Mouse (Mus musculus): Measurements from ENCODE around the gene Duxbl1. TPM values are rescaled to one million over a fixed set of nuclear protein-coding genes. Genes with fewer than 3 reads are reported as not detected.
"Not testable (repeated sequence)": the region's sequence is repeated elsewhere in the genome, so short reads cannot be mapped to it uniquely, and the experiment has no call there.

The Duxbl1 gene
- not detected in 2 replicates for total RNA-seq (2017)

- peak; percentile 46 to 47; a peak in 3 of 4 replicates for ATAC-seq (replicated peaks in 1 of 2; ENCODE audit: insufficient read depth in 1 of 2, low FRiP score in 2 of 2, low TSS enrichment in 1 of 2, low read depth in 1 of 2, poor library complexity in 2 of 2, severe bottlenecking in 2 of 2)
Measured at GRCm38 (mm10) chr14:25978371-25979241, at the start of gene Duxbl1. Duxbl1 (plus strand) TSS chr14:25978577.

- not testable (repeated sequence) for ATAC-seq (replicated peaks in 1 of 2; ENCODE audit: insufficient read depth in 1 of 2, low FRiP score in 2 of 2, low TSS enrichment in 1 of 2, low read depth in 1 of 2, poor library complexity in 2 of 2, severe bottlenecking in 2 of 2)
Measured at GRCm38 (mm10) chr14:25936867-25937630, 41.3 kb upstream of the Duxbl1 start.

GRCm38 (mm10) chr14:25938004-25938403, 40.4 kb upstream of the Duxbl1 start, which contains the start of gene Cphx1:
Cphx1 (plus strand) TSS chr14:25938304.
- not testable (repeated sequence) for ATAC-seq (replicated peaks in 1 of 2; ENCODE audit: insufficient read depth in 1 of 2, low FRiP score in 2 of 2, low TSS enrichment in 1 of 2, low read depth in 1 of 2, poor library complexity in 2 of 2, severe bottlenecking in 2 of 2)

GRCm38 (mm10) chr14:25957861-25958260, 20.5 kb upstream of the Duxbl1 start:
- ATAC-seq (replicated peaks in 1 of 2; ENCODE audit: insufficient read depth in 1 of 2, low FRiP score in 2 of 2, low TSS enrichment in 1 of 2, low read depth in 1 of 2, poor library complexity in 2 of 2, severe bottlenecking in 2 of 2), result not testable (repeated sequence)

- ATAC-seq (replicated peaks in 1 of 2; ENCODE audit: insufficient read depth in 1 of 2, low FRiP score in 2 of 2, low TSS enrichment in 1 of 2, low read depth in 1 of 2, poor library complexity in 2 of 2, severe bottlenecking in 2 of 2), result not testable (repeated sequence)
Measured at GRCm38 (mm10) chr14:25979242-25979941, 1.0 kb downstream of the Duxbl1 start.

GRCm38 (mm10) chr14:25981880-25982279, 3.5 kb downstream of the Duxbl1 start:
- not testable (repeated sequence) for ATAC-seq (replicated peaks in 1 of 2; ENCODE audit: insufficient read depth in 1 of 2, low FRiP score in 2 of 2, low TSS enrichment in 1 of 2, low read depth in 1 of 2, poor library complexity in 2 of 2, severe bottlenecking in 2 of 2)

GRCm38 (mm10) chr14:26007462-26007861, 29.1 kb downstream of the Duxbl1 start:
- ATAC-seq (replicated peaks in 1 of 2; ENCODE audit: insufficient read depth in 1 of 2, low FRiP score in 2 of 2, low TSS enrichment in 1 of 2, low read depth in 1 of 2, poor library complexity in 2 of 2, severe bottlenecking in 2 of 2), result not testable (repeated sequence)

GRCm38 (mm10) chr14:26016414-26016813, 38.0 kb downstream of the Duxbl1 start:
- ATAC-seq (replicated peaks in 1 of 2; ENCODE audit: insufficient read depth in 1 of 2, low FRiP score in 2 of 2, low TSS enrichment in 1 of 2, low read depth in 1 of 2, poor library complexity in 2 of 2, severe bottlenecking in 2 of 2), result not testable (repeated sequence)

- ATAC-seq (replicated peaks in 1 of 2; ENCODE audit: insufficient read depth in 1 of 2, low FRiP score in 2 of 2, low TSS enrichment in 1 of 2, low read depth in 1 of 2, poor library complexity in 2 of 2, severe bottlenecking in 2 of 2), result not testable (repeated sequence)
Measured at GRCm38 (mm10) chr14:26021555-26021954, 43.2 kb downstream of the Duxbl1 start.

- ATAC-seq (replicated peaks in 1 of 2; ENCODE audit: insufficient read depth in 1 of 2, low FRiP score in 2 of 2, low TSS enrichment in 1 of 2, low read depth in 1 of 2, poor library complexity in 2 of 2, severe bottlenecking in 2 of 2), result not testable (repeated sequence)
Measured at GRCm38 (mm10) chr14:26022831-26023230, 44.5 kb downstream of the Duxbl1 start.

GRCm38 (mm10) chr14:26025653-26026052, 47.3 kb downstream of the Duxbl1 start:
- ATAC-seq (replicated peaks in 1 of 2; ENCODE audit: insufficient read depth in 1 of 2, low FRiP score in 2 of 2, low TSS enrichment in 1 of 2, low read depth in 1 of 2, poor library complexity in 2 of 2, severe bottlenecking in 2 of 2), result peak; percentile 66 to 67; a peak in 3 of 4 replicates

GRCm38 (mm10) chr14:26034364-26034763, 56.0 kb downstream of the Duxbl1 start:
- ATAC-seq (replicated peaks in 1 of 2; ENCODE audit: insufficient read depth in 1 of 2, low FRiP score in 2 of 2, low TSS enrichment in 1 of 2, low read depth in 1 of 2, poor library complexity in 2 of 2, severe bottlenecking in 2 of 2), result not testable (repeated sequence)

GRCm38 (mm10) chr14:26035439-26035838, 57.1 kb downstream of the Duxbl1 start:
- ATAC-seq (replicated peaks in 1 of 2; ENCODE audit: insufficient read depth in 1 of 2, low FRiP score in 2 of 2, low TSS enrichment in 1 of 2, low read depth in 1 of 2, poor library complexity in 2 of 2, severe bottlenecking in 2 of 2), result not testable (repeated sequence)

Other genes starting within 250 kb of the Duxbl1 start
- 4.2 and 5.3 TPM in 2 replicates for gene Zcchc24, start 209.5 kb upstream of the Duxbl1 start, total RNA-seq (2017)
- gene Anxa11, start 136.4 kb upstream of the Duxbl1 start, total RNA-seq (2017), result 9.8 and 14.7 TPM in 2 replicates
- gene Plac9a, start 75.5 kb upstream of the Duxbl1 start, total RNA-seq (2017), result not detected in 2 replicates
- 6.5 and 6.6 TPM in 2 replicates for gene Tmem254a, start 50.9 kb upstream of the Duxbl1 start, total RNA-seq (2017)
- not detected in 2 replicates for gene Cphx1, start 40.3 kb upstream of the Duxbl1 start, total RNA-seq (2017)
- not detected in 2 replicates for gene Gm9780, start 64.1 kb downstream of the Duxbl1 start, total RNA-seq (2017)
- 70.7 and 77.4 TPM in 2 replicates for gene Tmem254c, start 88.8 kb downstream of the Duxbl1 start, total RNA-seq (2017)
- not detected in 2 replicates for gene Cphx2, start 102.9 kb downstream of the Duxbl1 start, total RNA-seq (2017)
- gene Cphx3, start 103.7 kb downstream of the Duxbl1 start, total RNA-seq (2017), result not detected in 2 replicates
- not detected in 2 replicates for gene Duxbl2, start 139.8 kb downstream of the Duxbl1 start, total RNA-seq (2017)
- gene Plac9b, start 203.9 kb downstream of the Duxbl1 start, total RNA-seq (2017), result not detected in 2 replicates
- 15.4 and 18.9 TPM in 2 replicates for gene Tmem254b, start 228.5 kb downstream of the Duxbl1 start, total RNA-seq (2017)